Mouse (Mus musculus) lung, postnatal 25 days (tissue): ENCODE results near the gene Ndufaf2.

ENCODE experiments used
- DNase-seq: peaks from one replicate; pipeline ENCODE4 v3.0.0; 2022; ENCODE audit warnings: low spot score

The Ndufaf2 gene

GRCm38 (mm10) chr13:108158465-108159240 lies at the start of gene Ndufaf2, which contains the start of gene Ercc8:
Gene Ndufaf2 (minus strand): TSS chr13:108158623.
Gene Ercc8 (plus strand): TSS chr13:108158731.
- DNase-seq = peak; percentile 95

GRCm38 (mm10) chr13:108208090-108208489 lies 49.7 kb upstream of the Ndufaf2 start:
- DNase-seq = no peak

GRCm38 (mm10) chr13:108207447-108207846 lies 49.0 kb upstream of the Ndufaf2 start:
- no peak for DNase-seq

- no peak for DNase-seq
Observed at GRCm38 (mm10) chr13:108204857-108205256, 46.4 kb upstream of the Ndufaf2 start.

GRCm38 (mm10) chr13:108195474-108195873 lies 37.1 kb upstream of the Ndufaf2 start:
- no peak for DNase-seq

- DNase-seq = peak; percentile 55
Observed at GRCm38 (mm10) chr13:108191074-108191720, 32.8 kb upstream of the Ndufaf2 start.

GRCm38 (mm10) chr13:108187994-108188393 lies 29.6 kb upstream of the Ndufaf2 start:
- DNase-seq = no peak

- DNase-seq = no peak
Observed at GRCm38 (mm10) chr13:108185530-108185929, 27.1 kb upstream of the Ndufaf2 start.

GRCm38 (mm10) chr13:108184743-108185255 lies 26.4 kb upstream of the Ndufaf2 start:
- no peak for DNase-seq

GRCm38 (mm10) chr13:108180821-108181220 lies 22.4 kb upstream of the Ndufaf2 start:
- DNase-seq = no peak

GRCm38 (mm10) chr13:108179618-108180017 lies 21.2 kb upstream of the Ndufaf2 start:
- DNase-seq = no peak

- no peak for DNase-seq
Observed at GRCm38 (mm10) chr13:108170511-108170910, 12.1 kb upstream of the Ndufaf2 start.

GRCm38 (mm10) chr13:108170002-108170401 lies 11.6 kb upstream of the Ndufaf2 start:
- no peak for DNase-seq

GRCm38 (mm10) chr13:108164621-108165020 lies 6.2 kb upstream of the Ndufaf2 start:
- no peak for DNase-seq

GRCm38 (mm10) chr13:108163912-108164311 lies 5.5 kb upstream of the Ndufaf2 start:
- no peak for DNase-seq

- no peak for DNase-seq
Observed at GRCm38 (mm10) chr13:108159963-108160362, 1.5 kb upstream of the Ndufaf2 start.

GRCm38 (mm10) chr13:108159241-108159575 lies 785 bp upstream of the Ndufaf2 start:
- DNase-seq = no peak

- no peak for DNase-seq
Observed at GRCm38 (mm10) chr13:108157732-108158464, 525 bp downstream of the Ndufaf2 start.

GRCm38 (mm10) chr13:108157156-108157555 lies 1.3 kb downstream of the Ndufaf2 start:
- DNase-seq = no peak

- peak; percentile 61 for DNase-seq
Observed at GRCm38 (mm10) chr13:108152650-108153372, 5.6 kb downstream of the Ndufaf2 start.

- DNase-seq = peak; percentile 14
Observed at GRCm38 (mm10) chr13:108151782-108152181, 6.6 kb downstream of the Ndufaf2 start.

- no peak for DNase-seq
Observed at GRCm38 (mm10) chr13:108144086-108144485, 14.3 kb downstream of the Ndufaf2 start.
